Mouse (Mus musculus) heart, postnatal 14 days (tissue): ENCODE measurements at regions not wholly inside any gene's neighbourhood (a gene's known extent, or its start where the extent isn't known, plus 50 kb on each side); places are given as distances from the start of the nearest gene placed in this dataset.

ENCODE experiments used
- DNase-seq, 2 experiments: peaks; one replicate each; pipeline ENCODE4 v3.0.0; 2021 to 2022
- intact Hi-C: fragments of 180-260 bp; cut with DNase I; formaldehyde crosslinking; loops from one replicate; pipeline ENCODE4 v1.15.1; 2025

GRCm38 (mm10) chr16:74467745-74468420, 56.3 kb upstream of the Robo2 start:
- intact Hi-C loops, result no loop called here
- no peak for DNase-seq

GRCm38 (mm10) chr16:74467159-74467558, 55.5 kb upstream of the Robo2 start:
- DNase-seq, result peak; percentile 3 to 30
- intact Hi-C loops, result no loop called here

GRCm38 (mm10) chr16:74464835-74465234, 53.2 kb upstream of the Robo2 start:
- no peak for DNase-seq

GRCm38 (mm10) chr16:74464290-74464689, 52.7 kb upstream of the Robo2 start:
- intact Hi-C loops, result no loop called here
- DNase-seq, result no peak

More at GRCm38 (mm10) chr16:74464835-74465234, 53.2 kb upstream of the Robo2 start:
- intact Hi-C loops, result no loop called here

GRCm38 (mm10) chr16:74462436-74462835, 50.8 kb upstream of the Robo2 start:
- intact Hi-C loops, result no loop called here
- DNase-seq, result no peak
